Comparison of ENCODE assay signal across 8 mouse cellular contexts in the genomic region with DNA sequence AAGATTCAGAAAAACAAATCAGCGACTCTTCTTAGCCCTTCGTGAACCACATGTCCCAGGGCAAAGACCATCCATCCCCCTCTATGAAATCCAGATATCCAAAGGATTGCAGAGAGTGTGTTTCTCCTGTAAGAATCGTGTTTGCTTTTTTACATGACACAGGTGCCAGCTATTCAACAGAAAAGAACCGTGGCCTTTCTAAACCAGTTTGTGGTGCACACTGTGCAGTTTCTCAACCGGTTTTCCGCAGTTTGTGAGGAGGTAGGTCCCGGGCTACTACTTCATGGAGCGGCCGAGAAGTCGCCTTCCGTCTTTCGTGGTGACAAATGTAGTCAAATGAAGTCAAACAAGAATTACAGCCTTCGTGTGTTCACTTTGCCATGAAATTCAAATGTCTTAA. TPM values are rescaled to one million over a fixed set of nuclear protein-coding genes. Genes with fewer than 3 reads are reported as not detected.
DNase-seq lines count a peak whose midpoint lies in the region; ATAC-seq and TF ChIP-seq lines count a peak whose summit lies in the region.

No protein-coding gene starts in this region.

- no peaks in the 10 kb centered on the region for H3K9me3 ChIP-seq in kidney, postnatal 0 days (replicated peaks; ENCODE audit: low read length)
- no peaks in the 10 kb centered on the region for H3K9me3 ChIP-seq in embryonic facial prominence, embryonic 12.5 days
- H3K9me3 ChIP-seq in hindbrain, embryonic 15.5 days: no peaks in the 10 kb centered on the region

- no peak overlapping the region for H3K27ac ChIP-seq in kidney, postnatal 0 days
- H3K27ac ChIP-seq in embryonic facial prominence, embryonic 12.5 days: peak overlapping the region; percentile 77; the same call in 1 of the 2 replicates
- H3K27ac ChIP-seq in hindbrain, embryonic 15.5 days (replicated peaks): peak overlapping the region; percentile 86

- DNase-seq in kidney, postnatal 0 days (ENCODE audit: low spot score): no peak
- no peak for DNase-seq in kidney, postnatal 4 days
- DNase-seq in neural tube, embryonic 10.5 days (ENCODE audit: extremely low spot score, low spot score): peak; percentile 16
- DNase-seq in spleen, adult 18-20 months: no peak
- no peak for DNase-seq in left cerebral cortex, adult 9 months (ENCODE audit: low spot score in 2 of 2)
- DNase-seq in layer of hippocampus, adult 8-10 months (ENCODE audit: low spot score in 2 of 2): no peak

- peak overlapping the region; percentile 88 for H3K9ac ChIP-seq in kidney, postnatal 0 days (ENCODE audit: low read depth, low read length)
- peak overlapping the region; percentile 65 for H3K9ac ChIP-seq in embryonic facial prominence, embryonic 12.5 days
- peak overlapping the region; percentile 69 for H3K9ac ChIP-seq in hindbrain, embryonic 15.5 days

- WGBS in kidney, postnatal 0 days: 69% methylated on average over 13 of the region's 13 CpGs
- 75% methylated on average over 13 of the region's 13 CpGs for WGBS in embryonic facial prominence, embryonic 12.5 days
- WGBS in hindbrain, embryonic 15.5 days: 74% methylated on average over 13 of the region's 13 CpGs

- peak overlapping the region; percentile 67 for H3K4me3 ChIP-seq in kidney, postnatal 0 days (replicated peaks; ENCODE audit: low read depth, low read length)
- peak overlapping the region; percentile 63 for H3K4me3 ChIP-seq in embryonic facial prominence, embryonic 12.5 days
- peak overlapping the region; percentile 59 for H3K4me3 ChIP-seq in hindbrain, embryonic 15.5 days

- H3K36me3 ChIP-seq in kidney, postnatal 0 days (ENCODE audit: insufficient read depth, low read length): no peaks in the 10 kb centered on the region
- H3K36me3 ChIP-seq in embryonic facial prominence, embryonic 12.5 days: peaks cover 6% of the 10 kb centered on the region
- peaks cover 2% of the 10 kb centered on the region; the same call in 1 of the 2 replicates for H3K36me3 ChIP-seq in hindbrain, embryonic 15.5 days

- no peaks in the 10 kb centered on the region for H3K27me3 ChIP-seq in kidney, postnatal 0 days (ENCODE audit: insufficient read depth, low read length)
- H3K27me3 ChIP-seq in embryonic facial prominence, embryonic 12.5 days: no peaks in the 10 kb centered on the region
- H3K27me3 ChIP-seq in hindbrain, embryonic 15.5 days: no peaks in the 10 kb centered on the region

- ATAC-seq in kidney, postnatal 0 days (replicated peaks; ENCODE audit: low FRiP score, low read depth): no peak
- ATAC-seq in embryonic facial prominence, embryonic 12.5 days (ENCODE audit: insufficient number of reproducible peaks, insufficient read depth, low FRiP score, low TSS enrichment): no peak
- no peak for ATAC-seq in hindbrain, embryonic 15.5 days (ENCODE audit: low FRiP score, low read depth)

- TF ChIP-seq CTCF in kidney, postnatal 0 days (IDR thresholded peaks at IDR 0.05; ENCODE audit: low read depth): no peak

- 0 out of 2 replicates have a peak, but pooled peaks cover 3% of the 10 kb centered on the region for H3K4me1 ChIP-seq in kidney, postnatal 0 days (replicated peaks; ENCODE audit: insufficient read depth, low read length)
- no peaks in the 10 kb centered on the region for H3K4me1 ChIP-seq in embryonic facial prominence, embryonic 12.5 days
- H3K4me1 ChIP-seq in hindbrain, embryonic 15.5 days (replicated peaks): peaks cover 5% of the 10 kb centered on the region

- peak overlapping the region; percentile 86 for H3K4me2 ChIP-seq in kidney, postnatal 0 days (ENCODE audit: low read length)
- H3K4me2 ChIP-seq in embryonic facial prominence, embryonic 12.5 days (replicated peaks): peak overlapping the region; percentile 56
- H3K4me2 ChIP-seq in hindbrain, embryonic 15.5 days: peak overlapping the region; percentile 70

RNA-seq across cellular contexts. Expression of a gene that starts 0.8 kb away (rescaled TPM):
- 87.8 and 98.4 TPM in 2 replicates for polyA plus RNA-seq in kidney, postnatal 0 days (2015; fragmentation: Nextera tagmentation; extraction: Ambion mirVana)
- polyA plus RNA-seq in embryonic facial prominence, embryonic 12.5 days (2016; fragmentation: Nextera tagmentation; extraction: Ambion mirVana): 47.7 and 48.6 TPM in 2 replicates
- polyA plus RNA-seq in hindbrain, embryonic 15.5 days (2015; fragmentation: Nextera tagmentation; extraction: Ambion mirVana): 39.2 and 40.9 TPM in 2 replicates
- 10 to 100 TPM; 25.5 to 28.8 (median 27.3) TPM for total RNA-seq in layer of hippocampus, adult 8-10 months (2022)

RNA-seq across cellular contexts. Expression of a gene that starts 54.9 kb away (rescaled TPM):
- 63.6 and 66.5 TPM in 2 replicates for polyA plus RNA-seq in kidney, postnatal 0 days (2015; fragmentation: Nextera tagmentation; extraction: Ambion mirVana)
- polyA plus RNA-seq in embryonic facial prominence, embryonic 12.5 days (2016; fragmentation: Nextera tagmentation; extraction: Ambion mirVana): 92.2 and 94.3 TPM in 2 replicates
- polyA plus RNA-seq in hindbrain, embryonic 15.5 days (2015; fragmentation: Nextera tagmentation; extraction: Ambion mirVana): 25.2 and 28.2 TPM in 2 replicates
- total RNA-seq in layer of hippocampus, adult 8-10 months (2022): 1 to 10 TPM; 6.6 to 8.5 (median 7.8) TPM

RNA-seq across cellular contexts. Expression of a gene that starts 54.9 kb away (rescaled TPM):
- polyA plus RNA-seq in kidney, postnatal 0 days (2015; fragmentation: Nextera tagmentation; extraction: Ambion mirVana): 4.4 and 6.7 TPM in 2 replicates
- polyA plus RNA-seq in embryonic facial prominence, embryonic 12.5 days (2016; fragmentation: Nextera tagmentation; extraction: Ambion mirVana): 14.7 and 15.0 TPM in 2 replicates
- 2.5 and 2.9 TPM in 2 replicates for polyA plus RNA-seq in hindbrain, embryonic 15.5 days (2015; fragmentation: Nextera tagmentation; extraction: Ambion mirVana)
- 1 to 10 TPM in 2 of 4 experiments, under 1 TPM in 2; 0.70 to 1.3 (median 1.0) TPM for total RNA-seq in layer of hippocampus, adult 8-10 months (2022)
